Mouse (Mus musculus) MEL (cell line): ENCODE results near the gene Tnfsfm13. TPM values are rescaled to one million over a fixed set of nuclear protein-coding genes. Genes with fewer than 3 reads are reported as not detected.
"Not testable (repeated sequence)": the region's sequence is repeated elsewhere in the genome, so short reads cannot be mapped to it uniquely, and the experiment has no call there.

Experiments
- DNase-seq: peaks from one replicate; pipeline ENCODE4 v3.0.0; 2011; ENCODE audit warnings: low read depth, low spot score
- H3K27ac ChIP-seq: 2 replicates; pipeline ENCODE4 v1.5.1; 2012; ENCODE audit warnings: low read depth, mild to moderate bottlenecking, control low read depth, low read length, moderate library complexity; ENCODE audit not compliant: control insufficient read depth
- H3K27me3 ChIP-seq, 2 experiments: fragments of 150-350 bp in 1 of 2; sonication (generic) in 1 of 2; 2 replicates each; pipeline ENCODE4 v1.6.1; 2012; ENCODE audit warnings: low read length in 2 of 2, mild to moderate bottlenecking in 2 of 2, improper control_type of control experiment in 1 of 2, moderate library complexity in 1 of 2; ENCODE audit not compliant: insufficient read depth in 2 of 2, control insufficient read depth in 1 of 2
- H3K36me3 ChIP-seq, 2 experiments: 2 replicates each; pipeline ENCODE4 v1.6.1; 2012 to 2014; ENCODE audit warnings: low read length in 2 of 2, improper control_type of control experiment in 1 of 2, inconsistent platforms in 1 of 2, mild to moderate bottlenecking in 1 of 2; ENCODE audit not compliant: insufficient read depth in 2 of 2, control insufficient read depth in 1 of 2
- H3K4me1 ChIP-seq, 2 experiments: fragments of 150-350 bp in 1 of 2; sonication (generic) in 1 of 2; 2 replicates each; pipeline ENCODE4 v1.6.1; 2012; ENCODE audit warnings: low read length in 2 of 2, improper control_type of control experiment in 1 of 2, mild to moderate bottlenecking in 1 of 2; ENCODE audit not compliant: insufficient read depth in 2 of 2, control insufficient read depth in 1 of 2
- H3K4me3 ChIP-seq, 2 experiments: fragments of 150-350 bp in 1 of 2; sonication (generic) in 1 of 2; 2 replicates each; pipeline ENCODE4 v1.5.1; 2012; ENCODE audit warnings: low read depth in 2 of 2, low read length in 2 of 2, mild to moderate bottlenecking in 2 of 2, moderate library complexity in 2 of 2, control low read depth in 1 of 2, improper control_type of control experiment in 1 of 2; ENCODE audit not compliant: control insufficient read depth in 1 of 2, insufficient read depth in 1 of 2
- H3K79me2 ChIP-seq: 2 replicates; pipeline ENCODE4 v1.6.1; 2012; ENCODE audit warnings: mild to moderate bottlenecking, low read length, moderate library complexity; ENCODE audit not compliant: control insufficient read depth, poor library complexity, insufficient read depth
- H3K9ac ChIP-seq: 2 replicates; pipeline ENCODE4 v1.6.1; 2012; ENCODE audit warnings: low read depth, mild to moderate bottlenecking, control low read depth, low read length, moderate library complexity; ENCODE audit not compliant: control insufficient read depth, poor library complexity, severe bottlenecking
- H3K9me3 ChIP-seq: fragments of 150-350 bp; sonication (generic); replicated peaks from 2 replicates; pipeline ENCODE4 v1.6.1; 2012; ENCODE audit warnings: mild to moderate bottlenecking, low read length, improper control_type of control experiment, moderate library complexity; ENCODE audit not compliant: insufficient read depth
- CHD1 ChIP-seq: IDR thresholded peaks from 2 replicates; pipeline ENCODE4 v1.6.1; 2012; ENCODE audit warnings: low read depth, mild to moderate bottlenecking, inconsistent platforms, low read length, improper control_type of control experiment
- CTCF ChIP-seq, 3 experiments: IDR thresholded peaks in 2 of 3; conservative IDR thresholded peaks in 1 of 3; 2 replicates each; pipeline ENCODE4 v1.5.1; 2011 to 2012; ENCODE audit warnings: low read length in 3 of 3, low read depth in 2 of 3, mild to moderate bottlenecking in 2 of 3, improper control_type of control experiment in 1 of 3, inconsistent platforms in 1 of 3, mixed read lengths in 1 of 3, moderate library complexity in 1 of 3; ENCODE audit not compliant: control insufficient read depth in 1 of 3, insufficient read depth in 1 of 3, poor library complexity in 1 of 3, severe bottlenecking in 1 of 3
- E2F4 ChIP-seq: IDR thresholded peaks from 2 replicates; pipeline ENCODE4 v1.6.1; 2011; ENCODE audit warnings: low read depth, low read length, improper control_type of control experiment, borderline replicate concordance
- ELF1 ChIP-seq: IDR thresholded peaks from 2 replicates; pipeline ENCODE4 v1.6.1; 2014; ENCODE audit warnings: low read depth, mild to moderate bottlenecking, inconsistent platforms, low read length, improper control_type of control experiment, moderate library complexity
- EP300 ChIP-seq, 2 experiments: IDR thresholded peaks; 2 replicates each; pipeline ENCODE4 v1.6.1; 2011; ENCODE audit warnings: improper control_type of control experiment in 2 of 2, low read length in 2 of 2, low read depth in 1 of 2, mild to moderate bottlenecking in 1 of 2
- ETS1 ChIP-seq: IDR thresholded peaks from 2 replicates; pipeline ENCODE4 v1.6.1; 2012; ENCODE audit warnings: low read depth, mild to moderate bottlenecking, inconsistent platforms, low read length, improper control_type of control experiment, moderate library complexity
- GABPA ChIP-seq: IDR thresholded peaks from 2 replicates; pipeline ENCODE4 v1.6.1; 2012; ENCODE audit warnings: low read depth, mild to moderate bottlenecking, inconsistent platforms, low read length, improper control_type of control experiment, moderate library complexity
- GATA1 ChIP-seq: IDR thresholded peaks from 2 replicates; pipeline ENCODE4 v1.6.1; 2011; ENCODE audit warnings: low read depth, low read length, improper control_type of control experiment
- MAFK ChIP-seq: IDR thresholded peaks from 2 replicates; pipeline ENCODE4 v1.6.1; 2011; ENCODE audit warnings: low read depth, mild to moderate bottlenecking, low read length, improper control_type of control experiment, borderline replicate concordance
- MAX ChIP-seq: IDR thresholded peaks from 2 replicates; pipeline ENCODE4 v1.6.1; 2011; ENCODE audit warnings: low read length, improper control_type of control experiment
- MYB ChIP-seq: IDR thresholded peaks from 2 replicates; pipeline ENCODE4 v1.6.1; 2011; ENCODE audit warnings: mild to moderate bottlenecking, low read depth, low read length, improper control_type of control experiment
- NELFE ChIP-seq: IDR thresholded peaks from 2 replicates; pipeline ENCODE4 v1.6.1; 2011; ENCODE audit warnings: low read depth, low read length, improper control_type of control experiment
- NRF1 ChIP-seq: IDR thresholded peaks from 2 replicates; pipeline ENCODE4 v1.6.1; 2014; ENCODE audit warnings: low read depth, mild to moderate bottlenecking, inconsistent platforms, low read length, improper control_type of control experiment, moderate library complexity; ENCODE audit not compliant: poor library complexity, insufficient read depth, severe bottlenecking
- POLR2AphosphoS5 ChIP-seq: IDR thresholded peaks from 2 replicates; pipeline ENCODE4 v1.6.1; 2012; ENCODE audit warnings: low read depth, borderline replicate concordance, mild to moderate bottlenecking, inconsistent platforms, low read length, moderate library complexity, mixed read lengths
- RAD21 ChIP-seq: IDR thresholded peaks from 2 replicates; pipeline ENCODE4 v1.6.1; 2011; ENCODE audit warnings: mild to moderate bottlenecking, low read depth, low read length, improper control_type of control experiment
- RCOR1 ChIP-seq: IDR thresholded peaks from 2 replicates; pipeline ENCODE4 v1.6.1; 2012; ENCODE audit warnings: low read depth, mild to moderate bottlenecking, inconsistent platforms, low read length, improper control_type of control experiment
- TAL1 ChIP-seq: IDR thresholded peaks from 2 replicates; pipeline ENCODE4 v1.6.1; 2012; ENCODE audit warnings: mild to moderate bottlenecking, inconsistent platforms, low read length, moderate library complexity, mixed read lengths
- TBP ChIP-seq: IDR thresholded peaks from 2 replicates; pipeline ENCODE4 v1.8.0; 2011; ENCODE audit warnings: low read depth, low read length, improper control_type of control experiment
- TCF12 ChIP-seq: IDR thresholded peaks from 2 replicates; pipeline ENCODE4 v1.6.1; 2014; ENCODE audit warnings: low read depth, mild to moderate bottlenecking, inconsistent platforms, low read length, improper control_type of control experiment, moderate library complexity
- USF2 ChIP-seq, 2 experiments: IDR thresholded peaks; 2 replicates each; pipeline ENCODE4 v1.6.1; 2011 to 2012; ENCODE audit warnings: improper control_type of control experiment in 2 of 2, low read length in 2 of 2, borderline replicate concordance in 1 of 2, inconsistent platforms in 1 of 2, low read depth in 1 of 2, mild to moderate bottlenecking in 1 of 2; ENCODE audit not compliant: insufficient read depth in 1 of 2
- ZNF384 ChIP-seq: IDR thresholded peaks from 2 replicates; pipeline ENCODE4 v1.6.1; 2012; ENCODE audit warnings: low read depth, mild to moderate bottlenecking, inconsistent platforms, low read length, improper control_type of control experiment
- polyA plus RNA-seq, 2 experiments: library from polyadenylated mRNA; stranded (reverse) in 1 of 2; unstranded in 1 of 2; fragments of >175 nt in 1 of 2; fragments of >200 nt in 1 of 2; gene quantifications; 2 replicates each; pipeline versions ENCODE4 v1.2.1 to v1.2.4; 2012; ENCODE audit warnings: low replicate concordance in 2 of 2, low read depth in 1 of 2; ENCODE audit not compliant: insufficient read length in 2 of 2, insufficient read depth in 1 of 2, missing spikeins in 1 of 2
- total RNA-seq: library from RNA; depleted of rRNA; stranded (reverse); fragments of 300-350 nt; gene quantifications from 2 replicates; pipeline ENCODE4 v1.2.3, GENCODE M21; 2012

The Tnfsfm13 gene
- total and polyA plus RNA-seq, 3 experiments = not detected

DNA sequence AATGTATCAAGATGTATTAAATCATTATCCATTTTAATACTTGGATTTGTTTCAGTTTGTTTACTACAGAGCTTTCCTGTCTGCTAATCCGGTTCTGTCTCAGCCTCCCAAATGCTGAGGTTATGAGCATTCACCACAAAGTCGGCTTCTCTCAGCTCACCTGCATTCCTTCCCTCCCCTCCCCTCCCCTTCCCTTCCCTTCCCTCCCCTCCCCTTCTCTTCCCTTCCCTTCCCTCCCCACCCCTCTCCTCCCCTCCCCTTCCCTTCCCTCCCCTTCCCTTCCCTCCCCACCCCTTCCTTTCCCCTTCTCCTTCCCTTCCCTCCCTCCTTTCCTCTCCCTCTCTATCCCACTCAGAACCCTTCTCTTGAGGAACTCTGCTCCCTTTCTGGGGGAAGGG is 8.7 kb upstream of the Tnfsfm13 start:
- TF ChIP-seq MYB = no peak
- no peak for TF ChIP-seq E2F4
- TF ChIP-seq RCOR1 = no peak
- no peak for TF ChIP-seq RAD21
- TF ChIP-seq TCF12 = no peak
- TF ChIP-seq EP300 (IDR thresholded peaks at IDR 0.05; ENCODE audit: low read depth in 1 of 2, low read length in 2 of 2) = no peak
- TF ChIP-seq MAX = no peak
- no peak for TF ChIP-seq ZNF384
- no peak for TF ChIP-seq ETS1
- no peak for TF ChIP-seq MAFK
- no peak for TF ChIP-seq TAL1
- Histone ChIP-seq H3K4me1 (peaks cover 0 to 3% of the 10 kb centered on the region in 2 experiments; a peak in 3 of 4 replicates), H3K36me3 (peaks cover 0 to 3% of the 10 kb centered on the region in 2 experiments; a peak in 1 of 4 replicates), H3K9ac (no peak overlapping the region), H3K4me3 (no peak overlapping the region), H3K79me2 (no peaks in the 10 kb centered on the region), H3K27ac (no peak overlapping the region), H3K27me3 (peaks cover 0 to 2% of the 10 kb centered on the region in 2 experiments; a peak in 1 of 4 replicates), H3K9me3 (no peaks in the 10 kb centered on the region)
- no peak for DNase-seq

DNA sequence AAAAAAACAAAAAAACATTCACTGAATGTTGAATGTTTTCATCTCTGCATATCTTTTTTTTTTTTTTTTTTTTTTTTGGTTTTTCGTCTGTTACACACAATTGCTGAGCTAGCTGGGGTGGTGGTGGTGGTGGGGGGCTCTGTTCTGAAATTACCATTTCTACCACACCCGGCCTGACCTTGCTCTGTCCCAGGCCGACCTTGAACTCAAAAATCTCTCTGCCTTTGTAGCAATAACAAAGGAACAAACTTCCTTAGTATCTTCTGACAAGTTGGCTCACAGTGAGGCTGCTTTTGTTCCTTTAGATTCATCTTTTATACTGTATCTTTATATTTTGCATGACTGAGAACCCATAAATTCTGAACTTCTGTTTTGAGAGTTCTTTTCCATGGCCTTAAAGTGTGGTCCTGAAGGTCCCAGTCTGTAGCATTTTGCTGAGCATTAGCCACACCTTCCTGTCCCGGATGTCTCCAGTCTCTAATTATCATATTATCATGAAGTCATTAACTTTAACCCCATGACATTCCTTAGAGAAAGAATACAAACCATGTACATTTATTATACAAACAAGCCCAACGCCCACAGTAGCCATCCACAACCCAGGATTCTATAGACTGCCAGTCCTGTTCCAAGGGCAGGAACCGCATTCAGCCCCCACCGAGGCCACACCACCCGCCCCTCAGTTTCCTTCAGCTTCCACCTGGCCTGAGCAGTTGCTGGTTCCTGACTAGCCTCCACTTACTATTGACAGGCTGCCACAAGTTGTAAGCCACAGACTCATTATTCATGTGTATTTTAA is 8.1 kb upstream of the Tnfsfm13 start:
- no peak for TF ChIP-seq MAX
- TF ChIP-seq CHD1 = no peak
- TF ChIP-seq ZNF384 = no peak
- no peak for TF ChIP-seq TCF12
- no peak for TF ChIP-seq NELFE
- TF ChIP-seq GATA1 = no peak
- no peak for TF ChIP-seq NRF1
- TF ChIP-seq GABPA = no peak
- no peak for TF ChIP-seq CTCF (IDR thresholded peaks at IDR 0.05 in 2 of 3, conservative IDR thresholded peaks at IDR 0.05 in 1 of 3; ENCODE audit: control insufficient read depth in 1 of 3, insufficient read depth in 1 of 3, low read depth in 2 of 3, low read length in 3 of 3, poor library complexity in 1 of 3, severe bottlenecking in 1 of 3)
- no peak for TF ChIP-seq USF2 (IDR thresholded peaks at IDR 0.05; ENCODE audit: borderline replicate concordance in 1 of 2, insufficient read depth in 1 of 2, low read depth in 1 of 2, low read length in 2 of 2)
- no peak for TF ChIP-seq ETS1
- TF ChIP-seq TBP = no peak
- no peak for TF ChIP-seq POLR2AphosphoS5
- TF ChIP-seq ELF1 = no peak
- DNase-seq = no peak
- no peak overlapping the region for H3K27ac ChIP-seq

GRCm38 (mm10) chr11:69703381-69703780 is 7.5 kb upstream of the Tnfsfm13 start:
- H3K9me3 ChIP-seq, H3K27ac ChIP-seq, H3K36me3 ChIP-seq, H3K9ac ChIP-seq, H3K4me1 ChIP-seq, H3K79me2 ChIP-seq, H3K27me3 ChIP-seq, H3K4me3 ChIP-seq, DNase-seq: not testable (repeated sequence)

More for the DNA sequence above, 8.1 kb upstream of the Tnfsfm13 start:
- Histone ChIP-seq H3K9ac (no peak overlapping the region), H3K36me3 (peaks cover 0 to 5% of the 10 kb centered on the region in 2 experiments; a peak in 1 of 4 replicates), H3K79me2 (no peaks in the 10 kb centered on the region), H3K9me3 (no peaks in the 10 kb centered on the region), H3K27me3 (peaks cover 0 to 2% of the 10 kb centered on the region in 2 experiments; a peak in 1 of 4 replicates), H3K4me1 (peaks cover 0 to 7% of the 10 kb centered on the region in 2 experiments; a peak in 3 of 4 replicates), H3K4me3 (no peak overlapping the region)
